In the genomic region with DNA sequence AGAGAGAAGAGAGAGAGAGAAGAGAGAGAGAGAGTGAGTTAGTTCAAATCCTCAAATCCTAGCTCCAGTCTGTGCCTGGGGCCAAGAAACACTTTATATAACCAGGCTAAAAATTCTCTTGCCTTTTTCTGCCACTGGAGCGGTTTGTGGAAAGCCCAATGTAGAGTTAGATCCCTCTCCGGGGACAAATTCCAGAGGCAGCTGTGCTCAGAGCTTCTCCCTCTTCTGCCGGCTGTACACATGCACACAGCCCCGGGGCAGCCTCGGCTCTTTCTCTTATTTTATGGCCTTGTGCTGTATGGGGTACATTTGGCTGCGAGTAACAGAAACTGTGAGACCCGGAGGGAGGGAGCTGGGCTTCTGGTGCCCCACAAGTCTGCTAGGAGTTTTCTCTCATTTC, we compare ENCODE assay signal across 13 mouse cellular contexts. TPM values are rescaled to one million over a fixed set of nuclear protein-coding genes. Genes with fewer than 3 reads are reported as not detected.
DNase-seq lines count a peak whose midpoint lies in the region; ATAC-seq and TF ChIP-seq lines count a peak whose summit lies in the region.
"Had no signal": no experiment of that assay in that cellular context is flagged by ENCODE, and none has a peak within 500 bp of the region (broad histone marks: within the 10 kb centered on the region; RNA-seq: fewer than 3 reads in every experiment).

No protein-coding gene starts in this region.

- ATAC-seq in lung, postnatal 0 days: no peak
- ATAC-seq in liver, embryonic 11.5 days (replicated peaks; ENCODE audit: low FRiP score): no peak
- ATAC-seq: liver, embryonic 12.5 days had no signal

- intact Hi-C loops in left cerebral cortex, postnatal 14 days (cut with DNase I): no loop called here

- no peak overlapping the region for H3K4me3 ChIP-seq in lung, postnatal 0 days (ENCODE audit: low read depth, low read length)
- H3K4me3 ChIP-seq in liver, embryonic 11.5 days (ENCODE audit: low read depth, low read length): no peak overlapping the region
- H3K4me3 ChIP-seq: forebrain, embryonic 10.5 days; liver, embryonic 12.5 days had no signal

- no peaks in the 10 kb centered on the region for H3K27me3 ChIP-seq in lung, postnatal 0 days (replicated peaks; ENCODE audit: insufficient read depth, low read length)
- no peaks in the 10 kb centered on the region for H3K27me3 ChIP-seq in liver, embryonic 11.5 days (replicated peaks; ENCODE audit: control insufficient read depth, insufficient read depth, low read length)
- H3K27me3 ChIP-seq: liver, embryonic 12.5 days had no signal

- TF ChIP-seq CTCF in lung, postnatal 0 days (IDR thresholded peaks at IDR 0.05): no peak

- peak; percentile 44 to 63 for DNase-seq in frontal cortex, postnatal 36 days (ENCODE audit: low spot score in 2 of 2)
- no peak for DNase-seq in frontal cortex, postnatal 14 days (ENCODE audit: low spot score in 2 of 2)
- DNase-seq in lung, postnatal 0 days (ENCODE audit: low spot score): no peak
- DNase-seq in lung, postnatal 25 days (ENCODE audit: low spot score): no peak
- peak; percentile 51 to 60 for DNase-seq in left cerebral cortex, postnatal 14 days (ENCODE audit: low spot score in 2 of 2)
- peak; percentile 52 to 69 for DNase-seq in right cerebral cortex, postnatal 10 days (ENCODE audit: low spot score in 2 of 2)
- no peak for DNase-seq in liver, embryonic 11.5 days (ENCODE audit: low spot score)
- no peak for DNase-seq in cerebellum, adult 11 months
- DNase-seq: B cell, adult 2 months; thymus, postnatal 14 days had no signal

- no peaks in the 10 kb centered on the region for H3K9me3 ChIP-seq in lung, postnatal 0 days (ENCODE audit: low read length)
- no peaks in the 10 kb centered on the region for H3K9me3 ChIP-seq in liver, embryonic 11.5 days (ENCODE audit: control insufficient read depth, low read length)
- H3K9me3 ChIP-seq: forebrain, embryonic 10.5 days; liver, embryonic 12.5 days had no signal

- H3K4me2 ChIP-seq in lung, postnatal 0 days (replicated peaks; ENCODE audit: low read depth, low read length): no peak overlapping the region
- H3K4me2 ChIP-seq in liver, embryonic 11.5 days: no peak overlapping the region
- H3K4me2 ChIP-seq: liver, embryonic 12.5 days had no signal

- H3K4me1 ChIP-seq in lung, postnatal 0 days (ENCODE audit: insufficient read depth, low read depth, low read length): peaks cover 18% of the 10 kb centered on the region
- peaks cover 21% of the 10 kb centered on the region for H3K4me1 ChIP-seq in liver, embryonic 11.5 days (replicated peaks; ENCODE audit: control insufficient read depth, insufficient read depth, low read length)

- no peak for TF ChIP-seq EP300 in lung, postnatal 0 days (IDR thresholded peaks at IDR 0.05)

- H3K27ac ChIP-seq in lung, postnatal 0 days (ENCODE audit: low read length): 0 out of 2 replicates have a peak overlapping the region, but pooled peaks have one; percentile 14
- H3K27ac ChIP-seq in liver, embryonic 11.5 days (ENCODE audit: low read depth, low read length): no peak overlapping the region
- H3K27ac ChIP-seq: forebrain, embryonic 10.5 days; liver, embryonic 12.5 days; macrophage had no signal

- H3K36me3 ChIP-seq in lung, postnatal 0 days (ENCODE audit: insufficient read depth, low read length): no peaks in the 10 kb centered on the region
- no peaks in the 10 kb centered on the region for H3K36me3 ChIP-seq in liver, embryonic 11.5 days (ENCODE audit: control insufficient read depth, insufficient read depth, low read length)
- H3K36me3 ChIP-seq: forebrain, embryonic 10.5 days; liver, embryonic 12.5 days had no signal

- 80% methylated on average over 7 of the region's 7 CpGs for WGBS in lung, postnatal 0 days
- WGBS in liver, embryonic 11.5 days: 73% methylated on average over 7 of the region's 7 CpGs

- H3K9ac ChIP-seq in lung, postnatal 0 days (replicated peaks; ENCODE audit: low read depth): no peak overlapping the region
- H3K9ac ChIP-seq in liver, embryonic 11.5 days (ENCODE audit: low read depth, low read length): no peak overlapping the region
- H3K9ac ChIP-seq: liver, embryonic 12.5 days had no signal

RNA-seq across cellular contexts. Expression of a gene that starts 31.7 kb away (rescaled TPM):
- 23.5 and 24.4 TPM in 2 replicates for polyA plus RNA-seq in lung, postnatal 0 days (2015; fragmentation: Nextera tagmentation; extraction: Ambion mirVana)
- 1 to 10 TPM; 3.5 to 4.7 TPM for total RNA-seq in left cerebral cortex, postnatal 14 days (2021)
- polyA plus RNA-seq in liver, embryonic 11.5 days (2014; fragmentation: Nextera tagmentation; extraction: Ambion mirVana): 32.2 and 33.3 TPM in 2 replicates

RNA-seq across cellular contexts. Expression of a gene that starts 32.1 kb away (rescaled TPM):
- 2.9 and 3.0 TPM in 2 replicates for polyA plus RNA-seq in lung, postnatal 0 days (2015; fragmentation: Nextera tagmentation; extraction: Ambion mirVana)
- total RNA-seq in left cerebral cortex, postnatal 14 days (2021): 10 to 100 TPM; 33.7 to 38.0 TPM
- 3.9 and 4.1 TPM in 2 replicates for polyA plus RNA-seq in liver, embryonic 11.5 days (2014; fragmentation: Nextera tagmentation; extraction: Ambion mirVana)

Comparison
In these comparisons a context has a peak if more than half of its experiments do, and no peak if none do; other contexts are left out.
1. DNase-seq: peak in frontal cortex, postnatal 36 days (2 of 2), left cerebral cortex, postnatal 14 days (2 of 2) and right cerebral cortex, postnatal 10 days (2 of 2); none in frontal cortex, postnatal 14 days (0 of 2), lung, postnatal 0 days (single experiment), lung, postnatal 25 days (single experiment), liver, embryonic 11.5 days (single experiment) and cerebellum, adult 11 months (single experiment).